Mouse (Mus musculus) stomach, embryonic 16.5 days (tissue): ENCODE measurements at regions not wholly inside any gene's neighbourhood (a gene's known extent, or its start where the extent isn't known, plus 50 kb on each side); places are given as distances from the start of the nearest gene placed in this dataset.

ENCODE experiments used
- ATAC-seq: fragments of 200-750 bp; cut with Nextera tagmentation; 2 replicates; pipeline ENCODE4 v1.8.0; 2017; ENCODE audit warnings: moderate number of reproducible peaks, moderate TSS enrichment; ENCODE audit not compliant: insufficient read depth, low FRiP score
- H3K27ac ChIP-seq: fragments of 300-500 bp; sonication (generic); 2 replicates; pipeline ENCODE4 v1.5.1; 2014; ENCODE audit warnings: low read length
- H3K27me3 ChIP-seq: fragments of 300-500 bp; sonication (generic); 2 replicates; pipeline ENCODE4 v1.6.1; 2014; ENCODE audit warnings: low read length, control low read depth, mixed read lengths; ENCODE audit not compliant: control insufficient read depth, insufficient read depth
- H3K36me3 ChIP-seq: fragments of 300-500 bp; sonication (generic); 2 replicates; pipeline ENCODE4 v1.6.1; 2014; ENCODE audit warnings: low read length; ENCODE audit not compliant: control insufficient read depth, insufficient read depth
- H3K4me1 ChIP-seq: fragments of 300-500 bp; sonication (generic); 2 replicates; pipeline ENCODE4 v1.6.1; 2014; ENCODE audit warnings: low read length, control low read depth, mixed read lengths; ENCODE audit not compliant: control insufficient read depth, insufficient read depth
- H3K4me2 ChIP-seq: fragments of 300-500 bp; sonication (generic); 2 replicates; pipeline ENCODE4 v1.6.1; 2014; ENCODE audit warnings: low read depth, low read length, mixed read lengths
- H3K4me3 ChIP-seq: fragments of 300-500 bp; sonication (generic); replicated peaks from 2 replicates; pipeline ENCODE4 v1.5.1; 2014; ENCODE audit warnings: mild to moderate bottlenecking, low read length
- H3K9ac ChIP-seq: fragments of 300-500 bp; sonication (generic); 2 replicates; pipeline ENCODE4 v1.6.1; 2014; ENCODE audit warnings: low read length
- H3K9me3 ChIP-seq: fragments of 300-500 bp; sonication (generic); replicated peaks from 2 replicates; pipeline ENCODE4 v1.6.1; 2016; ENCODE audit warnings: low read length, control low read depth; ENCODE audit not compliant: control insufficient read depth
- WGBS: fragments of 180-500 bp; shearing (Covaris S2); extraction: QIAGEN DNeasy Blood & Tissue Kit; methylation state at CpG from one replicate; pipeline ENCODE4 v1.1.7; 2014; 5-methylcytosine and 5-hydroxymethylcytosine counted together

DNA sequence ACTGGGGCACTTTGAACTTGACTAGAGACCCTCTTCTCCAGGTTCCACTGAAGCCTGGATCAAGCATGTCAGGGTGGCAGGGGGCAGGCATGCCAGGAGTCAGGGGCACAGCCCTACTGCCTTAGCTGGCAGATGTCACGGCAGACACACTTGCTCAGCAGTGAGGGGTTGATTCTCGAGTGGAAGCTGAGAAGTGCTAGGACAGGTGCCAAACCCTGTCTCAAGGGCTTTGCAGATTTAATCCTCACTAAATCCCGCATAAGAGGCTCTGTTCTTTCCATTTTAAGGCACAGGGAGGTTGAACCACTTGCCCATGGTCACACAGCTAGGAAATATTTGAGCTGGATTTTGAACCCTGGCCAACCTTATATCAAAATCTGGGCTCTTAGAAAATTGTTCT, 223.5 kb upstream of the Mvb12b start:
- Histone ChIP-seq H3K9me3 (no peaks in the 10 kb centered on the region), H3K27me3 (0 out of 2 replicates have a peak, but pooled peaks cover 3% of the 10 kb centered on the region), H3K27ac (no peak overlapping the region), H3K36me3 (no peaks in the 10 kb centered on the region), H3K4me3 (no peak overlapping the region), H3K9ac (no peak overlapping the region), H3K4me2 (no peak overlapping the region), H3K4me1 (0 out of 2 replicates have a peak, but pooled peaks cover 1% of the 10 kb centered on the region)
- no peak for ATAC-seq
- WGBS = 43% methylated on average over 3 of the region's 3 CpGs

DNA sequence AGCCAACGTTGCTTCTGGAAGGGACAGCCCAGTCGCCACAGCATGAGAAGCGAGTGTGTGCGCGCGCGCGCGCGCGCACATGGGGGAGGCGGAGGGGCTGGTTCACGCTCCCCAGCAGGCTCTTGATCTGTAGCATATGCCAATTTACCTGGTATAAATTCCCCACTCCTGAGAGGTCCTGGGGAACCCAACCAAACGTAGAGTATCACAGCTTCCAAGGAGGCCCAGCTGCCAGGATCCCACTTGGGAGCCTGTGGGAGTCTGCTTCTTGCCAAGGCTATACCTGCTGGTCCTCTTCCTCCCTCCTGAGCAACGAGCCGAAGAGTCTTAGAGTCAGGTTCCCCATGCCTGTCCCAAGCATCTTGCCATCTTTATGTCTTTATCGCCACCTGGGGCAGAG, 222.8 kb upstream of the Mvb12b start:
- no peaks in the 10 kb centered on the region for H3K9me3 ChIP-seq
- no peak overlapping the region for H3K9ac ChIP-seq
- no peak for ATAC-seq
- 80% methylated on average over 17 of the region's 17 CpGs for WGBS
- no peak overlapping the region for H3K4me2 ChIP-seq
- no peak overlapping the region for H3K4me3 ChIP-seq
- 0 out of 2 replicates have a peak, but pooled peaks cover 3% of the 10 kb centered on the region for H3K4me1 ChIP-seq
- no peaks in the 10 kb centered on the region for H3K36me3 ChIP-seq
- no peak overlapping the region for H3K27ac ChIP-seq
- 0 out of 2 replicates have a peak, but pooled peaks cover 10% of the 10 kb centered on the region for H3K27me3 ChIP-seq

GRCm38 (mm10) chr2:34107566-34108303, 220.0 kb upstream of the Mvb12b start:
- no peak overlapping the region for H3K27ac ChIP-seq
- no peaks in the 10 kb centered on the region for H3K9me3 ChIP-seq
- no peak overlapping the region for H3K9ac ChIP-seq
- H3K4me3 ChIP-seq = no peak overlapping the region
- 0 out of 2 replicates have a peak, but pooled peaks cover 15% of the 10 kb centered on the region for H3K27me3 ChIP-seq
- H3K4me2 ChIP-seq = peak overlapping the region; percentile 30
- 45% methylated on average over 27 of the region's 27 CpGs for WGBS
- 0 out of 2 replicates have a peak, but pooled peaks cover 3% of the 10 kb centered on the region for H3K4me1 ChIP-seq
- ATAC-seq = no peak
- no peaks in the 10 kb centered on the region for H3K36me3 ChIP-seq

DNA sequence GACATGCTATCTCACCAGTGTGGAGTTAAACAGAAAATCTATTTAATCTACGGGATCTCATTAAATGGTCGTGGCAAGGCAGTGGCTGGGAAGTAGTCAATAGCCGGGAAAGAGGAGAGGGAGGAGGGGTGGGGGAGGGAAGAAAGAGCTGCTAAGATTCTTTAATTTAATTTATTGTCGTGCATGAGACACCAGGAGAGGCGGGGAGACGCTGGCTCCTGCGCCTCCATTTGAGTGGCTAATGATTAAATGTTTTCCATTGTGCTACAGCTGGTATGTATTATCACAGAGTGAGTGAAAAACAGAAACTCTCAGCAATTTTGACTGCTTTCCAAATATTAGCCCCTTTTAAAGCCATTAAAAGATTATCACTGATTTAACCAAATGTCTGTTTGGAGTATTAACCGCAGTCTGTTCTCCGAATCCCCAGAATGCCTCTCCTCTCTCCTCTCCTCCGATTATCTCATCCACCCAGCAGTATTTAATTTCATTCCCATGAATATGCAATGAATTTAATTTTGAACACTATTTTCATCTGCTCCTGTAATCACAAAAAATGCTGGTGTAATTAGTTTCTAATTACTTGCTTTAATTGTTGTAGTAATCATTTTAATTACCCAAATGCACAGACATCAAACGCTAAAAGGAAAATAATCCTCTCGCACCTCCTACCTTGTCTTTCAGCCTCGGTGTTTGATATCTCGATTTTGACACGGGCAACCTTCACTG, 219.3 kb upstream of the Mvb12b start:
- H3K4me2 ChIP-seq = peak overlapping the region; percentile 47
- 0 out of 2 replicates have a peak, but pooled peaks cover 3% of the 10 kb centered on the region for H3K4me1 ChIP-seq
- H3K36me3 ChIP-seq = no peaks in the 10 kb centered on the region
- H3K4me3 ChIP-seq = peak overlapping the region; percentile 6; the same call in 1 of the 2 replicates
- H3K9ac ChIP-seq = no peak overlapping the region
- 20% methylated on average over 15 of the region's 15 CpGs for WGBS
- ATAC-seq = no peak
- 0 out of 2 replicates have a peak, but pooled peaks cover 15% of the 10 kb centered on the region for H3K27me3 ChIP-seq
- no peaks in the 10 kb centered on the region for H3K9me3 ChIP-seq
- H3K27ac ChIP-seq = no peak overlapping the region

DNA sequence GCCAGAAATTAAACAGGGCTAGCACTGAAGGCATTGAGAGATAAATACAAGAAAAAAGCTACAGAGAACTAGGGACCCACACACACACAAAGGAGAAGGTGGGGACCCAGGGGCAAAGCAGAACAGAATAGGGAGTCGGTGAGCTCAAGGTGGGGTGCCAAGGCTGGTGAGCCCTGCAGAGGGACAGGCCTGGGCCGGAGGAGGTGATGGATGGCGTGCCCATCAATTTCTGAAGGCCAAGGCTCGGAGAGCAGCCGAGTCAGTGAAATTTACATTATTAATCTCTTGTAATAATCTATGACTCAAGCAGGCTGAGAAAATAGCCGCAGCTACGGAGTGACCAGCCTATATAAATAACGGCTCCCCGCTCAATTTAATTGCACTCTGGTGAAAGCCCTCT, 218.5 kb upstream of the Mvb12b start:
- Histone ChIP-seq H3K4me2 (peak overlapping the region; percentile 47), H3K36me3 (no peaks in the 10 kb centered on the region), H3K27me3 (0 out of 2 replicates have a peak, but pooled peaks cover 15% of the 10 kb centered on the region), H3K9me3 (no peaks in the 10 kb centered on the region), H3K27ac (no peak overlapping the region), H3K9ac (no peak overlapping the region), H3K4me3 (peak overlapping the region; percentile 6; the same call in 1 of the 2 replicates), H3K4me1 (0 out of 2 replicates have a peak, but pooled peaks cover 3% of the 10 kb centered on the region)
- WGBS = 33% methylated on average over 9 of the region's 9 CpGs
- no peak for ATAC-seq

DNA sequence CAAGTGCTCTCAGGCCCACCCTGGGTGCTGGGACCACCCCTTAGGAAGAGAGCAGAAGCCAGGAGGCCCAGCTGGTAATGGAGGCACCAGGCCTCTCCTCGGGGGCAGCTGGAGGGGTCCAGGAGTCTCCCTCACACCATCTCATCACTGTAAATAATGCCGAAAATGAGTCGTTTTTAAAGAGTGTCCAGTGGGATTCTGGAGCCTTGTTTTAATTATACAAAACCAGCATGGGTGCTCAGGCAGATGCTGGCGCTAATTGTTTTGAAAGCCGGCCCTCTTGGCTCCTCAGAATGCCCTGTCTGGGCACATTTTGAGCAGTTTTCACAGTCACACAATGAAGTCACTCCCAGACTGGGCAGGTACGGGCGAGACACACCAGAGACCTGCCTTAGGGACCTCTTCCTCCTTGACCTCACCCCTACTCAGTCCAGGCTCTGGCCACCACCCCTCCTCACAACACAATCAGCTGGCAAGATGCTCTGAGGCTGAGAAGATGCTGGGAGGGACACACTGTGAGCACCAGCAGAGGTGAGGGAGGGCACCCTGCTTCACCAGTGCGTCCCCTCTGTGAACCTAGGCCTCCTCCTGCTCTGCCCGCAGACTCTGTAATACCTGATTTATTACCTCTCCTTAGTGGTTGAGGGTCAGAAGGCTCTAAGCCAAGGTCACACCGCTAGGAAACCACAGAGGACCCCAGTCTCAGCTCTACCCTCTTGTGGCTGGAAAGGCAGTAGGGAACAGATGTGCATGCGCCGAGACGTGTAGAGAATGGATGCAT, 217.7 kb upstream of the Mvb12b start:
- Histone ChIP-seq H3K9ac (no peak overlapping the region), H3K36me3 (no peaks in the 10 kb centered on the region), H3K27ac (no peak overlapping the region), H3K9me3 (no peaks in the 10 kb centered on the region), H3K4me1 (0 out of 2 replicates have a peak, but pooled peaks cover 3% of the 10 kb centered on the region), H3K27me3 (0 out of 2 replicates have a peak, but pooled peaks cover 15% of the 10 kb centered on the region), H3K4me3 (no peak overlapping the region), H3K4me2 (no peak overlapping the region)
- no peak; the same call in 1 of the 2 replicates for ATAC-seq
- 60% methylated on average over 13 of the region's 13 CpGs for WGBS

DNA sequence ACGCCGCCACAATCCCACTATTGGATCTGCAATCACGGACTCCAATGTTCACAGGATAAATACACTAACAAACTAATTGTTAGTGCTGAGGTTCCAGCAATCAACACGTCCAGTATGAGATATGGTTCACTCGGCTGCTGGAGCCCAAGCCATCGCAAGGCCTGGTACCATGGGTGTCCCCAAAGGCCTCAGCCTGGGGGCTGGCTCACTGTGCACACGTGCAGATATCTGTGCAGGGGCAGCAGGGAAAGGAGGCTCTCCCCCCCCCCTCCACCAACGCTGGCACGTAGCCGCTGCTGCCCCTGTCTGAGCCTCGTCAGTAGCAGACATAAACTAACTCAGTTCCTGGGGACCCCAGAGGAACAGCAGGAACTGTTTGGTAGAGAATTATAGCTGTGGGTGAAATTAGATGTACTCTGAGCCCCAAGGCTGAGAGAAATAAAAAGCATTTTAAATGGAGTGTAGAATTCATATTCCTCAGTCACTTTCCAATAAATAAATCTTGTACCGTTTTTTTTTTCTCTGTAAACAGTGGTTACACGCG, 210.3 kb upstream of the Mvb12b start:
- Histone ChIP-seq H3K9me3 (no peaks in the 10 kb centered on the region), H3K9ac (no peak overlapping the region), H3K4me3 (no peak overlapping the region), H3K36me3 (no peaks in the 10 kb centered on the region), H3K27ac (no peak overlapping the region), H3K4me2 (no peak overlapping the region), H3K27me3 (no peaks in the 10 kb centered on the region), H3K4me1 (no peaks in the 10 kb centered on the region)
- 59% methylated on average over 14 of the region's 14 CpGs for WGBS
- no peak for ATAC-seq

- ATAC-seq = no peak
- no peak overlapping the region for H3K4me2 ChIP-seq
- no peaks in the 10 kb centered on the region for H3K27me3 ChIP-seq
- no peak overlapping the region for H3K4me3 ChIP-seq
- no peak overlapping the region for H3K27ac ChIP-seq
- no peaks in the 10 kb centered on the region for H3K9me3 ChIP-seq
- no peaks in the 10 kb centered on the region for H3K36me3 ChIP-seq
- H3K9ac ChIP-seq = no peak overlapping the region
- H3K4me1 ChIP-seq = no peaks in the 10 kb centered on the region
These were observed 208.8 kb upstream of the Mvb12b start for GRCm38 (mm10) chr2:34096561-34096960.
